Mouse (Mus musculus) liver, embryonic 13.5 days (tissue): ENCODE results near the gene Unc93a. TPM values are rescaled to one million over a fixed set of nuclear protein-coding genes. Genes with fewer than 3 reads are reported as not detected.
"Not testable (repeated sequence)": the region's sequence is repeated elsewhere in the genome, so short reads cannot be mapped to it uniquely, and the experiment has no call there.

ENCODE experiments used
- ATAC-seq: fragments of 200-750 bp; cut with Nextera tagmentation; 2 replicates; pipeline ENCODE4 v1.8.0; 2017; ENCODE audit warnings: low read depth, mild to moderate bottlenecking, moderate number of reproducible peaks, moderate library complexity
- DNase-seq: peaks from one replicate; pipeline ENCODE4 v3.0.0; 2022
- H3K27ac ChIP-seq: fragments of 300-500 bp; sonication (generic); 2 replicates; pipeline ENCODE4 v1.5.1; 2015; ENCODE audit warnings: moderate library complexity, mild to moderate bottlenecking, inconsistent platforms
- H3K27me3 ChIP-seq: fragments of 300-500 bp; sonication (generic); 2 replicates; pipeline ENCODE4 v1.6.1; 2015; ENCODE audit warnings: mild to moderate bottlenecking, inconsistent platforms
- H3K36me3 ChIP-seq: fragments of 300-500 bp; sonication (generic); 2 replicates; pipeline ENCODE4 v1.6.1; 2015; ENCODE audit warnings: mild to moderate bottlenecking, inconsistent platforms
- H3K4me1 ChIP-seq: fragments of 300-500 bp; sonication (generic); replicated peaks from 2 replicates; pipeline ENCODE4 v1.6.1; 2015; ENCODE audit warnings: inconsistent platforms
- H3K4me2 ChIP-seq: fragments of 300-500 bp; sonication (generic); 2 replicates; pipeline ENCODE4 v1.6.1; 2015; ENCODE audit warnings: inconsistent platforms, mild to moderate bottlenecking, moderate library complexity
- H3K4me3 ChIP-seq: fragments of 300-500 bp; sonication (generic); replicated peaks from 2 replicates; pipeline ENCODE4 v1.5.1; 2015; ENCODE audit warnings: mild to moderate bottlenecking, inconsistent platforms
- H3K9ac ChIP-seq: fragments of 300-500 bp; sonication (generic); 2 replicates; pipeline ENCODE4 v1.6.1; 2015; ENCODE audit warnings: mild to moderate bottlenecking, inconsistent platforms
- H3K9me3 ChIP-seq: fragments of 300-500 bp; sonication (generic); replicated peaks from 2 replicates; pipeline ENCODE4 v1.6.1; 2016; ENCODE audit warnings: inconsistent platforms
- WGBS: fragments of 180-500 bp; shearing (Covaris S2); methylation state at CpG from one replicate; pipeline ENCODE4 v1.1.7; 2015; ENCODE audit not compliant: insufficient replicate concordance; 5-methylcytosine and 5-hydroxymethylcytosine counted together
- polyA plus RNA-seq: library from polyadenylated mRNA; unstranded; fragments of >200 nt; fragmentation: Nextera tagmentation; extraction: Ambion mirVana; gene quantifications from 2 replicates; pipeline ENCODE4 v1.2.1, GENCODE M21; 2015

The Unc93a gene
- 0.05 TPM in 1 of 2 replicates, not detected in the other for polyA plus RNA-seq

DNA sequence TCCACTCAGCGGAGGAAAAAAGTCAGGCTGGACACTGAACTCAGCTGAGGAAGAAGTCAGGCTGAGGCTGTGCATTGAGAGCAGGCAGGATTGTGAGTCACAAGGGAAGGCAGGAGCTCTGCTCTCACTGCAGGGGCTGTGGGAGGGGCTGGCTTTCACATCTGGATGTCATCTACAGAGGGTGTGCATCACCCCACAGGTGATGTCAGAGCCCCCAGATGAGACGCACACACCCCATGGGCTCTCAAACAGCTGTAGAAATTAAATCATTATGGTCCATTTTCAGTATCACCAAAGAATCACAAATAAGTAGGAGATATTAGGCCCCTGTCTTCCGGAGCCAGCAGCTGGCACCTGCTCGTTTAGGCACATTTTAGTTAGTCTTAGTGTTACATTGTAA is at the start of gene Unc93a:
Gene Unc93a, minus strand, starts transcription at position 101 of the 400 bp plus-strand sequence.
- H3K4me1 ChIP-seq, H3K27ac ChIP-seq, H3K4me2 ChIP-seq, H3K27me3 ChIP-seq, ATAC-seq, H3K9ac ChIP-seq, H3K9me3 ChIP-seq, H3K36me3 ChIP-seq, DNase-seq, H3K4me3 ChIP-seq: not testable (repeated sequence)
- WGBS: 57% methylated on average over 3 of the region's 4 CpGs

DNA sequence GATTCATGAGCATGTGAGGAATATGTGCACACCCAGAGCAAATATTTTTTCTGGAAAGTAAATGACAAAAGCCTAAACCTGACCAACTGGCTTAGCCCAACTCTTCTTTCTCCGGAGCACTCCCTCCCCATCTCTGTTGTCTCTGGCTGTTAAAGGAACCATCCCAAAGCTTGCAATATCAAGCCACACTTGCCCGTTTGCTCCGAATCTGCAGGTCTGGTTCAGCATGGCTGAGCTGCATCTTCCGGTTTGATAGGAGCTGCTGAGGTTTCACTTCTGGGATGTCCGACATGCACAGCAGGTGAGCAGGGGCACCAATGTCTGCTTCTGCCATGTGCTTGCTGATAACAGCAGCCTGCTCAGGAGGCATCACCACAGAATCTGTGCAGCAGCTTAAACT is 48.9 kb upstream of the Unc93a start:
- H3K27ac ChIP-seq, H3K36me3 ChIP-seq, H3K4me3 ChIP-seq, DNase-seq, H3K4me1 ChIP-seq, H3K4me2 ChIP-seq, H3K27me3 ChIP-seq, H3K9ac ChIP-seq, ATAC-seq: not testable (repeated sequence)
- peaks cover 25% of the 10 kb centered on the region for H3K9me3 ChIP-seq
- 70% methylated on average over 5 of the region's 5 CpGs for WGBS

DNA sequence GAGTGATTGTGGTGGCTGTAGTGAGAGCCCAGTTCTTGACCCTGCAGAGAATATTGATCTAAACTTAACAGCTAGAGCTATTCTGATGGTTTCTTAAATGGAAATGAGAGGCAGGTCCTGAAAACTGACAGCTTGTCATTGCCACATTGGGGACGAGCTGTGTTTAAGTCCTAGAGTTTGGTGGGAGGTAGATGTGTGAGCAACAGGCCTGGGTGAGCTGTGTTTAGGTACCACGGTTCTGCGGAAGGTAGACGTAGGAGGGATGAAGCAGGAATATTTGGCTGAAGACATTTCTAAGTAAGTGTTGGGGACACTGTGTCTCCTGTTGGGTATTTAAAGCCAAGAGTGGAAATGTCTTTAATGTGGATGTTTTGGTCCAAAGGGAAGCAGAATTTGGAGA is 47.4 kb upstream of the Unc93a start:
- not testable (repeated sequence) for DNase-seq, H3K4me1 ChIP-seq, H3K9ac ChIP-seq, H3K27ac ChIP-seq, ATAC-seq, H3K36me3 ChIP-seq, H3K27me3 ChIP-seq, H3K4me2 ChIP-seq, H3K4me3 ChIP-seq
- peaks cover 21% of the 10 kb centered on the region for H3K9me3 ChIP-seq
- WGBS: 69% methylated on average over 4 of the region's 4 CpGs

DNA sequence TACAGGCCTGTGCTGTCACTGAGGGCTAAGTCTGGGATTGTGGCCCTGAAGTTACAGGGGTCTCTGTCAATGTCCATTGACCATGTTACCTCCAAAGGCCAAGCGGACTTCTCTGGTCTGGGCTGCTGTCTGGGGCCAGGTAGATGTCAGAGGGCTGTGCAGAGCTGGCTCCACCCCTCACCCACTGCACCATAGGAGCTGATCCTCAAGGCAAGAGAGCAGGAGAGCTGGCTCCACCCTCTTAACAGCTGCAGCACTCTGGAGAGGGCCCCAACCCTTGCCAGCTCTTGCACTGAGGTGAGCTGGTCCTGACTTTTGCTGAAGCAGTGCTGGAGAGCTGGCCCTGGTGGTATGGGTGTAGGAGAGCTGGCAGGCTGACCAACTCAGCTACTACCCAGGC is 46.2 kb upstream of the Unc93a start:
- not testable (repeated sequence) for DNase-seq, H3K4me1 ChIP-seq, H3K9ac ChIP-seq, H3K27me3 ChIP-seq, H3K4me2 ChIP-seq, H3K36me3 ChIP-seq, H3K27ac ChIP-seq, H3K4me3 ChIP-seq
- WGBS: 29% methylated on average over 1 of the region's 1 CpGs
- ATAC-seq: peak; percentile 40; the same call in 1 of the 2 replicates
- H3K9me3 ChIP-seq: peaks cover 18% of the 10 kb centered on the region

DNA sequence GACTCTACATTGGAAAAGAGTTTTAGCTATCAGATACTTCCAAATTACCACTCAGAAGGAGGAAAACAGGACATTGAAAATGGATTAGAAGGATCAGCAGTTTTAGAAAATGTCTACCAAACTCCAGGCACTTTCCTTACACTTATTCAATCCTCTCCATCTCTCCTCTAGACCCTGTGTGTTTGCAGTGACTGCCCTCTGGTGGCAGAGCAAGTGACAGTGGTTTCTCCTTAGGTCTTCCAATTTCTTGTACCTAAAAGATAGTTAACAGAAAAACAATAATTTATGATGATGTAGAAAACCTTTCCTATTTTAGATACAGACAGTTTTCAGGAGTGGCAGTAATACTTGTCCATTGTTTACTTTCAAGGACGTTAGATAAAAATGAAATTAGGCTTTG is 44.0 kb upstream of the Unc93a start:
- not testable (repeated sequence) for H3K36me3 ChIP-seq, DNase-seq, ATAC-seq, H3K9ac ChIP-seq, H3K4me2 ChIP-seq, H3K4me3 ChIP-seq, H3K9me3 ChIP-seq, H3K4me1 ChIP-seq, H3K27ac ChIP-seq, H3K27me3 ChIP-seq
- no CpG with 5 or more reads among the region's 1 CpGs for WGBS

DNA sequence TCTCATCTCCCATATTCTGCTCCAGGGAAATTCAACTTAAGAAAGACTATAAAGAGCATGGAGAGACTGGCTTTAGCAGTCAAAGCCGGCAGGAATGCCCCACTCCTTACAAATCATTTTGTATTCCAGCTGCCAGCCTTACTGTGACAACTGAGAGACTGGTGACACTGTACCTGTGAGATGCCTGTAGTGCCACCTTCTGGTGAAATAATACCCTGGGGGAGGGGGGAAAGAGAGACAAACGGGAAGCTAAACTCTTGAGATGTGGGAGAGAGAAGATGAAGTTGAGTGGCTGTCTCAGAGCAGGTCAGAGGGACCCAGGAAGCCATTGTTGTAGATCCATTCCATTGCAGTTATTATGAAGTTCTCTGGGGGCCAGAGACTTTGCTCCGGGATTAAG is 42.4 kb upstream of the Unc93a start:
- not testable (repeated sequence) for H3K27me3 ChIP-seq, H3K4me2 ChIP-seq, H3K9me3 ChIP-seq, H3K4me1 ChIP-seq, H3K4me3 ChIP-seq, H3K27ac ChIP-seq, H3K36me3 ChIP-seq, ATAC-seq, DNase-seq, H3K9ac ChIP-seq
- 28% methylated on average over 2 of the region's 3 CpGs for WGBS

DNA sequence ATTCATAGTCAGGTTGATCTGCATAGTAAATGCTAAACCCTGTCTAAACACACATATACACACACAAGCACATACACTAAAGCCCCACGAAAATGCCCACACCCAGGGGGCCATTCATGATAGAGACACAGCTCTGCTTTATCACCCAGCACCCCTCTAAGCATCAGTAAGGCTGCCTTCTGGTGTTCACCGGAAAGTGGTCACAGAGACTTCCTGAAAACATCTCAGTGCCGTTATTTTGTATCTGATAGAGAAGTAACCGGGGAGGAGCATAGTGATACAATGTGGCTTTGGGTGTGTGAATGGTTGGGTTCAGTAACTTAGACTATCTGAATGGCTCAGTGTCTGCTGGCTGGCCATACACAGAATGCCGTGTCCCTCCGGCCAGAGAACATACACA is 42.0 kb upstream of the Unc93a start:
- not testable (repeated sequence) for H3K9me3 ChIP-seq

DNA sequence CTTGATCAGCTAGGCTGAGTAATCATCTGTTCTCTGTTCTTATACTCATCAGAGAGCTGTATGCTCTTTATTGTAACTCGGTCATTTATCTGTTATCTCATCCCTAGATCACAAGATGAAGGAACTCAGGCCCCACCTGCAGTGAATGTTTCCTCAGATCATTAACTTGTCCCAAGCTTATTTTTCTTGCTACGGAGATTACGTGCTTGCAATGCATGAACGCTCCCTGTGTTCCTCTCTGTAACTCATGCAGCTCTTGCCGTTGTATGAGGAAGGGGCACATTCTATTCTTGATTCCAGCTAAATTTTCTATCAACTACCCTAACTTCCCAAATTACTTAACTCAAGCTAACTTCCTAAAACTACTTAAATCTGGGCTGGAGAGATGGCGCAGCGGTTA is 14.5 kb upstream of the Unc93a start:
- not testable (repeated sequence) for H3K9ac ChIP-seq, H3K36me3 ChIP-seq, H3K27me3 ChIP-seq, DNase-seq, ATAC-seq, H3K4me3 ChIP-seq, H3K4me1 ChIP-seq, H3K27ac ChIP-seq, H3K4me2 ChIP-seq, H3K9me3 ChIP-seq
- WGBS: 81% methylated on average over 7 of the region's 7 CpGs

More for the DNA sequence above, 42.0 kb upstream of the Unc93a start:
- H3K27me3 ChIP-seq, DNase-seq, ATAC-seq, H3K4me2 ChIP-seq, H3K36me3 ChIP-seq, H3K27ac ChIP-seq, H3K4me1 ChIP-seq, H3K4me3 ChIP-seq, H3K9ac ChIP-seq: not testable (repeated sequence)
- WGBS: 60% methylated on average over 6 of the region's 6 CpGs

DNA sequence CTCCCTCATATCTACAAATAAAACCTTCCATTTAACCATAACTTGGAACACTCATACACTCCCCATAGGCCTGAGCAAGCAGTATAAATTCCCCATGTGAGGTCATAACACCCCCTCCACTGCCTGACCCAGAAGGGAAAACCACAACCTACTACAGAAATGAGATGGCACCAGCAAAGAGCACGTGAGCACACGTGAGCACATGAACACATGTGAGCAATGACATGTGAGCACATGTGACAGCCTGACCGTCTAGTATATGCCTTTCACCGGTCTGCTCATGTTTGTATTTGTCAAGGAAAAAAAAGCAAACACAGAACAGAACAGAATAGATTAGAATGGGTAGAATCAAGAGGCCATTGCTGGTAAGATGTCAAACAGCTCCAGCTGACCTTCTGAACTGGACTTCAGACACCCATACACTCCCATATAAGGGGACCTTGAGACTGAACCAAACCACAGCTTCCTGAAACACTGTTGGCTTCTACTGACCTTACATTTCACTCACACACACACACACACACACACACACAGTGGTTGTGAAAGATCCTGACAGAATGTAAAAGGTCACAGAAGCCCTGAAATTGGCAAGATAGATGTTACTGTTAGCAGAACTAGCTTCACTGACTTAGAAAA is 13.1 kb upstream of the Unc93a start:
- not testable (repeated sequence) for H3K36me3 ChIP-seq, H3K9ac ChIP-seq, H3K4me2 ChIP-seq, H3K9me3 ChIP-seq, H3K27ac ChIP-seq, DNase-seq, H3K4me3 ChIP-seq, H3K4me1 ChIP-seq, ATAC-seq, H3K27me3 ChIP-seq
- WGBS: 52% methylated on average over 4 of the region's 4 CpGs

DNA sequence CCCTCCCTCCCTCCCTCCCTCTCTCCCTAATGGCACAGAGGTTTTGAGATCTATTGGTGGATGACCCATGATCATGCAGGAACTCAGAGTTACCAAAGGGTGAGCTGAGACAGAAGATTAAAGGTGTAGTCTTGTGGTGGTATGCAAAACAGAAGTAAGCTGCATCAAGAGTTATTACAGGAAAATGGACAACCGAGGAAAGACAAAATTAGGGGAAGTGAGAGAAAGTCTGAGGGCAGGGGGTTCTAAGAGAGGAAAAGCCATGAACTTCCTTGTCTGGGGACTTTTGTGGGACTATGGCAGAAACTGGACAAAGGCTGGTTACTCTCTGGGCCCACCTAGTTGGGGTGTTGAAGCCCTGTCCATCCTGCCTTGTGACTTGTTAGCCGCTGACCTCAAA is 11.1 kb upstream of the Unc93a start:
- not testable (repeated sequence) for H3K4me1 ChIP-seq, H3K27me3 ChIP-seq, H3K4me3 ChIP-seq, ATAC-seq, H3K27ac ChIP-seq, H3K36me3 ChIP-seq, H3K9me3 ChIP-seq, H3K9ac ChIP-seq, H3K4me2 ChIP-seq, DNase-seq
- WGBS: no CpG with 5 or more reads among the region's 2 CpGs

DNA sequence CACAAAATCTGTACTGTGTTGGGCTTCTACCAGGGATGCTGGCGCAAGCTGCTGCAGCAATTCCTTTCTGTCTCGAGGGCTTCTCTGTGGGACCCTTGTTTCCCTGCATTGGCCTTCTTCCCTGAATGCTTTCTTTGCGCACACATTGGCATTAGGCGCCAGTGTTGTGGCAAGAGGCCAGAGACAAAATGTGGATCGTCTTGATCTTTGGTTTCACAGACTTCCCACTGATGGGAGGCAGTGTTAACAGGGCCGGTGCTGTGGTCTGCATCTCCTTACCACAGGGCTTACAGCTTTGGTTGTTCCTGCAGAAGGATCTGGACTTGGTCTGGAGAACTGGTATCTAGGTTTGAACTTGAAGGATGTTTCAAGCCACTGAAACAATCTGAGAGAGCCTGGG is 3.7 kb upstream of the Unc93a start:
- H3K9me3 ChIP-seq, H3K9ac ChIP-seq, H3K4me2 ChIP-seq, H3K27me3 ChIP-seq, H3K4me1 ChIP-seq, H3K4me3 ChIP-seq, DNase-seq, H3K36me3 ChIP-seq, ATAC-seq, H3K27ac ChIP-seq: not testable (repeated sequence)
- WGBS: 42% methylated on average over 1 of the region's 6 CpGs

DNA sequence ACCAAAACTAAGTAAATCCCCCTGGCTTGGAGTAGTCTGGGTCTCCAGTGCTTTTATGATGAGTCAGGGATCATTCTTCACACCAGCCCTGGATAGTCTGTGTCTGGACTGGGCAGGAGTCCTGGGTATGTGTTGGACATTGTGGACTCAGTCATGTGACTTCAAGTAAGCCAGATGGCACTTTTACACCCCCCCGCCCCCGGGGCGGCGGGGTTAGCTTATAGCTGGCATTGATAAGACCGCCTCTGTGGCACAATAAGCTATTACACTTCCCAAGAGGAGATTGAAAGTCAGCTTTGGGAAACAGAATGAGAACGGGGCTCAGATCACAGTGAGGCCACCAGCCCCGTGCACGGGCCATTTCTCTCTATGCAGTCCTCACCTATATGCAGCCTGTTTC is 742 bp upstream of the Unc93a start:
- 70% methylated on average over 8 of the region's 8 CpGs for WGBS

More for the DNA sequence above, 742 bp upstream of the Unc93a start:
- not testable (repeated sequence) for DNase-seq, H3K9ac ChIP-seq, H3K27ac ChIP-seq, ATAC-seq, H3K9me3 ChIP-seq, H3K4me1 ChIP-seq, H3K4me3 ChIP-seq, H3K36me3 ChIP-seq, H3K4me2 ChIP-seq, H3K27me3 ChIP-seq
